Mouse (Mus musculus): ENCODE measurements around the gene Spata25. TPM values are rescaled to one million over a fixed set of nuclear protein-coding genes. Genes with fewer than 3 reads are reported as not detected.

Spata25 gene
- polyA plus RNA-seq, 1 experiment from 2014 or later: not detected

DNA sequence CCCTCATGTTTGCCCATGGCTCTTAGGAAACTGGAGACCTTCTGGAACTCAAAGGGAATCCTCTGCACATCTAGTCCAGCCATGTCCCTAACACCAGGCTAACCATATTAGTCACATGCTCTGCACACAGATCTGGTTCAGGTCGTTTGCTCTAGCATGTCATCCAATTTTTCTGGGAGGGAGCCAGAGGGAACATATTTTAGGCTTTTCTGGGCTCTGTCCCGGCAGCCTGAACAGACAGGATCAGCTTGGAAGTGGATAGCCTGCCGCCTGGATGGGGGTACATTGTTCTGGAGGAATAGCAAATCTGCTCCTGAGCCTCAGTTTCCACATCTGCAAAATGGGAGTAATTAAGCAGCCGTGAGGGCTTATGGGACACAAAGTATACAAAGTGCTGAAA, 32.8 kb upstream of the Spata25 start:
- Histone ChIP-seq H3K9me3 (ENCODE audit: low read length) (no peaks in the 10 kb centered on the region), H3K4me3 (ENCODE audit: low read depth, low read length) (no peak overlapping the region), H3K4me1 (ENCODE audit: insufficient read depth) (peaks cover 23% of the 10 kb centered on the region), H3K27ac (ENCODE audit: low read depth) (peak overlapping the region; percentile 44; the same call in 1 of the 2 replicates), H3K9ac (replicated peaks) (no peak overlapping the region), H3K36me3 (replicated peaks; ENCODE audit: insufficient read depth, low read length) (no peaks in the 10 kb centered on the region), H3K4me2 (ENCODE audit: low read depth, low read length) (no peak overlapping the region), H3K27me3 (ENCODE audit: insufficient read depth, low read length) (peaks cover 21% of the 10 kb centered on the region)
- WGBS (ENCODE audit: insufficient replicate concordance): 66% methylated on average over 4 of the region's 4 CpGs
- TF ChIP-seq CTCF (IDR thresholded peaks at IDR 0.05; ENCODE audit: low read depth) (no peak), EP300 (IDR thresholded peaks at IDR 0.05; ENCODE audit: low read depth) (no peak)
- ATAC-seq (no peak), DNase-seq (no peak)

DNA sequence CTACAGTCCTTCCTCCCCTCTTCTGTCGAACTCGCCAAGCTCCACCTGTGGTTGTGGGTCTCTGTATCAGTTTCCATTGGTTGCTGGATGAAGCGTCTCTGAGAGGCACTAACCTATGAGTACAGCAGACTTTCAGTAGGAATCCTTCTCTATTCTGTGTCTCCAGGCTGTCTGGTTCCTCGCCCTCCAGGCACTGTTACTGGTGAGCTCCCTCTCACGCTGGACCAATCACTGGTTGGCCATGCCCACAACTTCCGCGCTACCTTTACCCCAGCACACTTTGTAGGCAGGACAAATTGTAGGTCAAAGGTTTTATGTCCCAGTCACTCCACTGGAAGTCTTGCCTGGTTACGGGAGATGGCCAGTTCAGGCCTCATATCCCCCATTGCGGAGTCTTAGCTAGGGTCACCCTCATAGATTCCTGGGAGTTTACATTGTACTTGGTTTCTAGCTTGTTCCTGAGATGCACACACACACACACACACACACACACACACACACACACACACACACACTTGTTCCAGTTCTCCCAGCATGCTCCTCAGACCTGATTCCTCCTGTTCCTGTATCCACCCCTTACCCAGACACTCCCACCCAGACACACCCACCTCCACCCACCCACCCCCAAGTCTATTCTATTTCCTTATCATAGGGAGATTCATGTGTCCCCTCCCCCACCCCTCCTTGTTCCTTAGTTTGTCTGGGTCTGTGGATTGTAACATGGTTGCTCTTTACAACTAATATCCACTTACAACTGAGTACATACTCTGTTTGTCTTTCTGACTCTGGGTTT, 31.5 kb upstream of the Spata25 start:
- peak overlapping the region; percentile 85 for H3K27ac ChIP-seq (ENCODE audit: low read depth)
- H3K36me3 ChIP-seq (replicated peaks; ENCODE audit: insufficient read depth, low read length): no peaks in the 10 kb centered on the region
- peak; percentile 93 for ATAC-seq
- peak; percentile 61 for DNase-seq
- H3K4me2 ChIP-seq (ENCODE audit: low read depth, low read length): peak overlapping the region; percentile 47; the same call in 1 of the 2 replicates
- 43% methylated on average over 9 of the region's 9 CpGs for WGBS (ENCODE audit: insufficient replicate concordance)
- H3K4me1 ChIP-seq (ENCODE audit: insufficient read depth): peaks cover 23% of the 10 kb centered on the region
- H3K27me3 ChIP-seq (ENCODE audit: insufficient read depth, low read length): peaks cover 27% of the 10 kb centered on the region
- no peak for TF ChIP-seq CTCF (IDR thresholded peaks at IDR 0.05; ENCODE audit: low read depth)
- TF ChIP-seq EP300 (IDR thresholded peaks at IDR 0.05; ENCODE audit: low read depth): peak; percentile 30; the same call in 1 of the 2 replicates
- H3K9me3 ChIP-seq (ENCODE audit: low read length): no peaks in the 10 kb centered on the region
- H3K9ac ChIP-seq (replicated peaks): peak overlapping the region; percentile 19; the same call in 1 of the 2 replicates
- H3K4me3 ChIP-seq (ENCODE audit: low read depth, low read length): no peak overlapping the region

DNA sequence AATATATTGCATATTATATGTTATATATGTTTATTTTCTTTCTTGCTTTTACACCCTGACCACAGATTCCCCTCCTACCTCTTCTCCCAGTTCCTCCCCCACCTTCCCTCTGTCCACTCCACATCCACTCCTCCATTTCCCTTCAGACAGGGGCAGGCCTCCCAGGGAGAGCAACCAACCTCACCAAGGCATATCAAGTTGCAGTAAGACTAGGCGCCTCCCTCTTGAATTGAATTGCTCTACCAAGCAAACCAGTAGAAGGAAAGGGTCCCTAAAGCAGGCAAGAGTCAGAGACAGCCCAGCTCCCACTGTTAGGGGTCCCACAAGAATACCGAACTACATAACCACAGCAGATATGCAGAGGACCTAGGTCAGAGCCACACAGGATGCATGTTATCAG, 30.8 kb upstream of the Spata25 start:
- H3K27me3 ChIP-seq (ENCODE audit: insufficient read depth, low read length): peaks cover 32% of the 10 kb centered on the region
- peak overlapping the region; percentile 19; the same call in 1 of the 2 replicates for H3K9ac ChIP-seq (replicated peaks)
- TF ChIP-seq CTCF (IDR thresholded peaks at IDR 0.05; ENCODE audit: low read depth): no peak
- TF ChIP-seq EP300 (IDR thresholded peaks at IDR 0.05; ENCODE audit: low read depth): no peak
- H3K36me3 ChIP-seq (replicated peaks; ENCODE audit: insufficient read depth, low read length): no peaks in the 10 kb centered on the region
- peak; percentile 7; the same call in 1 of the 2 replicates for ATAC-seq
- H3K4me1 ChIP-seq (ENCODE audit: insufficient read depth): peaks cover 23% of the 10 kb centered on the region
- H3K4me3 ChIP-seq (ENCODE audit: low read depth, low read length): no peak overlapping the region
- H3K27ac ChIP-seq (ENCODE audit: low read depth): peak overlapping the region; percentile 85
- no peak for DNase-seq
- no peaks in the 10 kb centered on the region for H3K9me3 ChIP-seq (ENCODE audit: low read length)
- WGBS (ENCODE audit: insufficient replicate concordance): 42% methylated on average over 2 of the region's 2 CpGs
- H3K4me2 ChIP-seq (ENCODE audit: low read depth, low read length): peak overlapping the region; percentile 47

DNA sequence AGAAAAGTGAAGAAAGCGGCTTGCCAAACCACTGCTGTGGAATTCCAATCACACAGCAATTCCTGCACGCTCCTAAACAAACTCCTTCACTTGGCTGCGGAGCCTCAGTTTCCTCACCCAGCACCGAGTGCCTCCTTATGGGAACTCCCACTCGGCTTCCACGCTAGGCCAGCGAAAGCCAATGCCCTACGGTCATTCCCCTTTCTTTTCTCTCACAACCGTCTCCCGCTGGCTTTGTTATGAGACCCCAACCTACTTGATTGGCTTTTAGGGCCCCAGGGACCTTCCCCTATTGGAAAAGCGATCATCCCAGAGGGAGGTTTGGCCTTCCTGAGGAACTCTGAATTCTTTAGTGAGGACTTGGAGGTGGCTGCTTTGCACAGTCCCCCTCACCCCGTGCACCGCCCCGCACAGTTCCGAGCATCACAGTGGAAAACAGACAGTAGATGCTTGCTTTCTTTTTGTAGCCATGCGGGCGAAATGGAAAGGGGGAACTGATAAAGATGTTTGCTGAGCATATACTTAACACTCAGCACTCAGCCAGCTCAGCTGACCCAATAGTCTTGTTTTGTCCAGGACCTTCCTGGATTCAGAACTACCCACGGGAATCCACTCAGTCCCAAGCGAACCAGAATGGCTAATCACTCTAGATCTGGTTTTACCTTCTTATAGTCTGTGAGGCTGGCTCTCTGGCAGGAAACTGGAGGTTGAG, 29.7 kb upstream of the Spata25 start:
- peak overlapping the region; percentile 50 for H3K4me3 ChIP-seq (ENCODE audit: low read depth, low read length)

DNA sequence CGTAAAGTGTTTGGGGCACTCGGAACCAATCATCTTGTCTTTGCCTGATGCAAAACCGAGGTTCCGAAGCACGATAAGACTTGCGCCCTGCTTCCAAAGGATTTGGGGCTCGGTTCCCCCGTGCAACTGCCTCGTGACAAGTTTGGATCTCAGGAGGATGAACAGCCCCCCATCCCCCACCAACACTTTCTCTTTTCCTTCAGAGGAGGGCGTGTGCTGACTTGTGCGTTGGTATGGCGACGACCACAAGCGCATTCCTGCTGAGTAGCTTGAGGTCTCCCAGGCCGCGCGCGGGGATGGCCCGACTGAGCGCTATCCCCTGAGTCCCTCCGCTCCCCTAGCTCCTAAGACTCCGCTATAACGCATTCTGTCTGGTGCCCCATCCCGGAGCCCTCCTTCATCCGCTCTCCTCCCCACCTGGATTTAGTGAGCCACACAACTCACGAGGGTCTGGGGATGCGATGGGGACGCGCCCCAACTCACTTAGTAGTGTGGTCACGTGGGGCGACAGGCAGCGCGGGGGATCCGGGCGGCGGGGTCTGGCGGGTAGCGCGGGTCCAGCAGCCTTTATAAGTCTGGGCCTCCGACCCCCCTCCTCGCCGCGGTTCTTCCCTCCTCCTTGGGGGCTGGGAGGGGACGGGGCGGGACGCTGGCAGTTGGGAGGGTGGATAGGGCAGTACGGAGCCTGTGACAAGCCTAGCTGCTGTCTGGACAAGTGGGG, 28.9 kb upstream of the Spata25 start, which contains the start of gene Pltp:
TSS of gene Pltp (minus strand) at position 611 of the 721 bp plus-strand sequence.
- DNase-seq (peak; percentile 35), ATAC-seq (no peak)
- TF ChIP-seq CTCF (IDR thresholded peaks at IDR 0.05; ENCODE audit: low read depth): no peak
- no peak for TF ChIP-seq EP300 (IDR thresholded peaks at IDR 0.05; ENCODE audit: low read depth)
- Histone ChIP-seq H3K9ac (replicated peaks) (peak within 1 kb of the TSS; percentile 41), H3K4me2 (ENCODE audit: low read depth, low read length) (peak within 1 kb of the TSS; percentile 80), H3K9me3 (ENCODE audit: low read length) (no peaks in the 10 kb centered on the region), H3K36me3 (replicated peaks; ENCODE audit: insufficient read depth, low read length) (no peaks in the 10 kb centered on the region), H3K27ac (ENCODE audit: low read depth) (peak within 1 kb of the TSS; percentile 35; the same call in 1 of the 2 replicates), H3K4me3 (ENCODE audit: low read depth, low read length) (peak within 1 kb of the TSS; percentile 50), H3K4me1 (ENCODE audit: insufficient read depth) (peaks cover 18% of the 10 kb centered on the region), H3K27me3 (ENCODE audit: insufficient read depth, low read length) (peaks cover 34% of the 10 kb centered on the region)
- WGBS (ENCODE audit: insufficient replicate concordance): under 1% methylated on average over 47 of the region's 47 CpGs

More for the DNA sequence above, 29.7 kb upstream of the Spata25 start:
- H3K9ac ChIP-seq (replicated peaks): no peak overlapping the region; the same call in 1 of the 2 replicates
- DNase-seq: no peak
- H3K4me2 ChIP-seq (ENCODE audit: low read depth, low read length): peak overlapping the region; percentile 80
- H3K27me3 ChIP-seq (ENCODE audit: insufficient read depth, low read length): peaks cover 34% of the 10 kb centered on the region
- TF ChIP-seq CTCF (IDR thresholded peaks at IDR 0.05; ENCODE audit: low read depth) (no peak), EP300 (IDR thresholded peaks at IDR 0.05; ENCODE audit: low read depth) (no peak)
- 16% methylated on average over 19 of the region's 19 CpGs for WGBS (ENCODE audit: insufficient replicate concordance)
- no peaks in the 10 kb centered on the region for H3K9me3 ChIP-seq (ENCODE audit: low read length)
- H3K4me1 ChIP-seq (ENCODE audit: insufficient read depth): peaks cover 23% of the 10 kb centered on the region
- no peak for ATAC-seq
- H3K36me3 ChIP-seq (replicated peaks; ENCODE audit: insufficient read depth, low read length): no peaks in the 10 kb centered on the region
- peak overlapping the region; percentile 22; the same call in 1 of the 2 replicates for H3K27ac ChIP-seq (ENCODE audit: low read depth)
